Mouse (Mus musculus) embryonic facial prominence, embryonic 15.5 days (tissue): ENCODE measurements around the gene Cnih4. TPM values are rescaled to one million over a fixed set of nuclear protein-coding genes. Genes with fewer than 3 reads are reported as not detected.

Experiments
- ATAC-seq: fragments of 200-750 bp; cut with Nextera tagmentation; 2 replicates; pipeline ENCODE4 v1.8.0; 2017; ENCODE audit warnings: low read depth, moderate TSS enrichment; ENCODE audit not compliant: insufficient number of reproducible peaks, low FRiP score, low TSS enrichment
- H3K27ac ChIP-seq: fragments of 300-500 bp; sonication (generic); replicated peaks from 2 replicates; pipeline ENCODE4 v1.5.1; 2015; ENCODE audit warnings: mild to moderate bottlenecking, inconsistent platforms
- H3K27me3 ChIP-seq: fragments of 300-500 bp; sonication (generic); 2 replicates; pipeline ENCODE4 v1.6.1; 2015; ENCODE audit warnings: inconsistent platforms
- H3K36me3 ChIP-seq: fragments of 300-500 bp; sonication (generic); 2 replicates; pipeline ENCODE4 v1.6.1; 2015; ENCODE audit warnings: mild to moderate bottlenecking, inconsistent platforms
- H3K4me1 ChIP-seq: fragments of 300-500 bp; sonication (generic); 2 replicates; pipeline ENCODE4 v1.6.1; 2015; ENCODE audit warnings: inconsistent platforms
- H3K4me2 ChIP-seq: fragments of 300-500 bp; sonication (generic); replicated peaks from 2 replicates; pipeline ENCODE4 v1.6.1; 2015; ENCODE audit warnings: mild to moderate bottlenecking, inconsistent platforms
- H3K4me3 ChIP-seq: fragments of 300-500 bp; sonication (generic); replicated peaks from 2 replicates; pipeline ENCODE4 v1.5.1; 2015; ENCODE audit warnings: mild to moderate bottlenecking, inconsistent platforms
- H3K9ac ChIP-seq: fragments of 300-500 bp; sonication (generic); 2 replicates; pipeline ENCODE4 v1.6.1; 2015; ENCODE audit warnings: inconsistent platforms
- H3K9me3 ChIP-seq: fragments of 300-500 bp; sonication (generic); replicated peaks from 2 replicates; pipeline ENCODE4 v1.6.1; 2016; ENCODE audit warnings: inconsistent platforms
- WGBS: fragments of 180-500 bp; shearing (Covaris S2); methylation state at CpG from one replicate; pipeline ENCODE4 v1.1.7; 2015; 5-methylcytosine and 5-hydroxymethylcytosine counted together
- polyA plus RNA-seq: library from polyadenylated mRNA; unstranded; fragments of >200 nt; fragmentation: Nextera tagmentation; extraction: Ambion mirVana; gene quantifications from 2 replicates; pipeline ENCODE4 v1.2.1, GENCODE M21; 2015

Cnih4 gene
- polyA plus RNA-seq, 1 experiment from 2014 or later = 109 TPM

GRCm38 (mm10) chr1:181210601-181211402 lies 66.3 kb downstream of the Cnih4 start:
- 0 out of 2 replicates have a peak, but pooled peaks have one; percentile 8 for ATAC-seq
- peak overlapping the region; percentile 96 for H3K9ac ChIP-seq
- peak overlapping the region; percentile 92 for H3K27ac ChIP-seq
- H3K9me3 ChIP-seq = no peaks in the 10 kb centered on the region
- WGBS = 0% methylated on average over 55 of the region's 56 CpGs
- peak overlapping the region; percentile 89 for H3K4me3 ChIP-seq
- peak overlapping the region; percentile 79 for H3K4me2 ChIP-seq
- peaks cover 18% of the 10 kb centered on the region for H3K4me1 ChIP-seq
- no peaks in the 10 kb centered on the region for H3K27me3 ChIP-seq
- H3K36me3 ChIP-seq = peaks cover 3% of the 10 kb centered on the region; the same call in 1 of the 2 replicates

GRCm38 (mm10) chr1:181211403-181211919 lies 67.0 kb downstream of the Cnih4 start:
- Histone ChIP-seq H3K4me3 (peak overlapping the region; percentile 89), H3K27ac (peak overlapping the region; percentile 92), H3K9me3 (no peaks in the 10 kb centered on the region), H3K36me3 (no peaks in the 10 kb centered on the region), H3K4me2 (peak overlapping the region; percentile 79), H3K27me3 (no peaks in the 10 kb centered on the region), H3K4me1 (peaks cover 18% of the 10 kb centered on the region), H3K9ac (peak overlapping the region; percentile 96)
- 0% methylated on average over 22 of the region's 72 CpGs for WGBS
- peak; percentile 15 for ATAC-seq

GRCm38 (mm10) chr1:181211920-181212633 lies 67.6 kb downstream of the Cnih4 start, which contains the start of gene Wdr26:
Gene Wdr26, minus strand, starts transcription at chr1:181212001.
- Histone ChIP-seq H3K9me3 (no peaks in the 10 kb centered on the region), H3K9ac (peak within 1 kb of the TSS; percentile 96), H3K36me3 (no peaks in the 10 kb centered on the region), H3K27ac (peak within 1 kb of the TSS; percentile 92), H3K27me3 (no peaks in the 10 kb centered on the region), H3K4me1 (peaks cover 18% of the 10 kb centered on the region), H3K4me3 (peak within 1 kb of the TSS; percentile 89), H3K4me2 (peak within 1 kb of the TSS; percentile 79)
- WGBS = under 1% methylated on average over 50 of the region's 54 CpGs
- peak; percentile 93 for ATAC-seq

GRCm38 (mm10) chr1:181214296-181215035 lies 70.0 kb downstream of the Cnih4 start:
- Histone ChIP-seq H3K4me1 (peaks cover 18% of the 10 kb centered on the region), H3K36me3 (0 out of 2 replicates have a peak, but pooled peaks cover 3% of the 10 kb centered on the region), H3K9me3 (no peaks in the 10 kb centered on the region), H3K9ac (no peak overlapping the region), H3K27me3 (no peaks in the 10 kb centered on the region), H3K4me2 (no peak overlapping the region), H3K4me3 (no peak overlapping the region), H3K27ac (no peak overlapping the region)
- 82% methylated on average over 8 of the region's 8 CpGs for WGBS
- no peak for ATAC-seq

- no peak for ATAC-seq
- 59% methylated on average over 4 of the region's 4 CpGs for WGBS
These were observed 71.8 kb downstream of the Cnih4 start for GRCm38 (mm10) chr1:181216315-181216714.

More at GRCm38 (mm10) chr1:181216315-181216714, 71.8 kb downstream of the Cnih4 start:
- Histone ChIP-seq H3K4me2 (no peak overlapping the region), H3K9ac (no peak overlapping the region), H3K9me3 (no peaks in the 10 kb centered on the region), H3K36me3 (0 out of 2 replicates have a peak, but pooled peaks cover 3% of the 10 kb centered on the region), H3K4me1 (peaks cover 10% of the 10 kb centered on the region), H3K4me3 (no peak overlapping the region), H3K27ac (no peak overlapping the region), H3K27me3 (no peaks in the 10 kb centered on the region)

Other genes starting within 250 kb of the Cnih4 start
- 96.9 and 105 TPM in 2 replicates for gene Pycr2, start 240.4 kb upstream of the Cnih4 start, polyA plus RNA-seq
- gene Lefty1, start 209.7 kb upstream of the Cnih4 start, polyA plus RNA-seq = 4.0 and 4.6 TPM in 2 replicates
- 17.3 and 18.5 TPM in 2 replicates for gene Tmem63a, start 202.3 kb upstream of the Cnih4 start, polyA plus RNA-seq
- 16.3 and 17.7 TPM in 2 replicates for gene Ephx1, start 123.8 kb upstream of the Cnih4 start, polyA plus RNA-seq
- gene 9130409I23Rik, start 93.5 kb upstream of the Cnih4 start, polyA plus RNA-seq = not detected in 2 replicates
- 30.1 and 35.9 TPM in 2 replicates for gene Nvl, start 489 bp upstream of the Cnih4 start, polyA plus RNA-seq
- 38.0 and 39.8 TPM in 2 replicates for gene Wdr26, start 67.3 kb downstream of the Cnih4 start, polyA plus RNA-seq
- gene Cnih3, start 207.9 kb downstream of the Cnih4 start, polyA plus RNA-seq = 1.8 and 2.3 TPM in 2 replicates